Mouse (Mus musculus) thymus, adult 18-20 months (tissue): ENCODE results near the gene Phf10.
"Not testable (repeated sequence)": the region's sequence is repeated elsewhere in the genome, so short reads cannot be mapped to it uniquely, and the experiment has no call there.

Source experiments
- DNase-seq, 2 experiments: peaks; one replicate each; pipeline ENCODE4 v3.0.0; 2022; ENCODE audit warnings: mixed read lengths in 2 of 2

Gene Phf10

GRCm38 (mm10) chr17:14943009-14943728 lies 17.9 kb downstream of the Phf10 start, which contains the start of the genes Wdr27 and 1600012H06Rik:
TSS of gene Wdr27 (minus strand) at chr17:14943158.
TSS of gene 1600012H06Rik (plus strand) at chr17:14943184.
- peak; percentile 95 to 97 for DNase-seq

- not testable (repeated sequence) for DNase-seq
Measured at GRCm38 (mm10) chr17:14942181-14942580, 18.9 kb downstream of the Phf10 start.

- no peak for DNase-seq
Measured at GRCm38 (mm10) chr17:14935841-14936605, 25.1 kb downstream of the Phf10 start.

- not testable (repeated sequence) for DNase-seq
Measured at GRCm38 (mm10) chr17:14935280-14935679, 25.8 kb downstream of the Phf10 start.

GRCm38 (mm10) chr17:14931469-14931868 lies 29.6 kb downstream of the Phf10 start:
- no peak for DNase-seq

GRCm38 (mm10) chr17:14930697-14931096 lies 30.4 kb downstream of the Phf10 start:
- no peak for DNase-seq

- no peak for DNase-seq
Measured at GRCm38 (mm10) chr17:14928631-14929030, 32.4 kb downstream of the Phf10 start.

- DNase-seq, result no peak
Measured at GRCm38 (mm10) chr17:14927644-14928218, 33.3 kb downstream of the Phf10 start.

GRCm38 (mm10) chr17:14921582-14921981 lies 39.5 kb downstream of the Phf10 start:
- DNase-seq, result no peak

GRCm38 (mm10) chr17:14917866-14918265 lies 43.2 kb downstream of the Phf10 start:
- DNase-seq, result no peak

GRCm38 (mm10) chr17:14914401-14914800 lies 46.7 kb downstream of the Phf10 start:
- DNase-seq, result no peak

- no peak for DNase-seq
Measured at GRCm38 (mm10) chr17:14912981-14913380, 48.1 kb downstream of the Phf10 start.

GRCm38 (mm10) chr17:14912420-14912819 lies 48.7 kb downstream of the Phf10 start:
- DNase-seq, result no peak

- no peak for DNase-seq
Measured at GRCm38 (mm10) chr17:14910771-14911170, 50.3 kb downstream of the Phf10 start.

GRCm38 (mm10) chr17:14909331-14909730 lies 51.7 kb downstream of the Phf10 start:
- peak in 1 of 2 experiments; percentile 69 for DNase-seq

GRCm38 (mm10) chr17:14907136-14907535 lies 53.9 kb downstream of the Phf10 start:
- no peak for DNase-seq

GRCm38 (mm10) chr17:14906611-14907010 lies 54.5 kb downstream of the Phf10 start:
- DNase-seq, result no peak

- peak in 1 of 2 experiments; percentile 47 for DNase-seq
Measured at GRCm38 (mm10) chr17:14904637-14905265, 56.3 kb downstream of the Phf10 start.

- no peak for DNase-seq
Measured at GRCm38 (mm10) chr17:14904206-14904605, 56.9 kb downstream of the Phf10 start.

GRCm38 (mm10) chr17:14903212-14903611 lies 57.9 kb downstream of the Phf10 start:
- no peak for DNase-seq

GRCm38 (mm10) chr17:14898972-14899371 lies 62.1 kb downstream of the Phf10 start:
- DNase-seq, result no peak

- not testable (repeated sequence) for DNase-seq
Measured at GRCm38 (mm10) chr17:14895058-14895457, 66.0 kb downstream of the Phf10 start.
